Mouse (Mus musculus): ENCODE measurements around the gene Gm8220. TPM values are rescaled to one million over a fixed set of nuclear protein-coding genes. Genes with fewer than 3 reads are reported as not detected.
"Not testable (repeated sequence)": the region's sequence is repeated elsewhere in the genome, so short reads cannot be mapped to it uniquely, and the experiment has no call there.

Gm8220 gene
- total RNA-seq (2021) = not detected
- long read RNA-seq, experiment 1 = 0 reads
- long read RNA-seq, experiment 2 = 0 reads

DNA sequence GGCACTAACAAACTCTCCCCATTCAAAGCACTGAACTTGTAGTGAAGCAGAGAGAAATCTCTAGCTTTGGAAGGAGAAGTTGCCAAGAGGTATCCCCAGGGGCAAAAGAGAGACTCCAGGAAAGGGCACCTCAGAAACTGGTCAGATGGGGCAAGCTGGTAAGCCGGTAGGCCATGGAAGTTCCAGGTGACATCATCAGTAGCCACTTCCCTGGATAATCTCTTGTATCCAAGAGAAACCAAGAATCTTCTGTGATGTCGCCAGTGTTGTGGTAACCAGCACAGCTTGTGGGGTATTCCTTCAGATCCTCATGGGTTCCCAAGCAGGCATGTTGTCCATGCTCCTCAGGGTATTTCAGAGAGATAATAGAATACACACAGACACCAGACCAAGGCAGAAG, at the start of gene Gm8220:
Gene Gm8220, plus strand, starts transcription at position 301 of the 400 bp plus-strand sequence.
- DNase-seq (ENCODE audit: low spot score in 2 of 2) = not testable (repeated sequence)

DNA sequence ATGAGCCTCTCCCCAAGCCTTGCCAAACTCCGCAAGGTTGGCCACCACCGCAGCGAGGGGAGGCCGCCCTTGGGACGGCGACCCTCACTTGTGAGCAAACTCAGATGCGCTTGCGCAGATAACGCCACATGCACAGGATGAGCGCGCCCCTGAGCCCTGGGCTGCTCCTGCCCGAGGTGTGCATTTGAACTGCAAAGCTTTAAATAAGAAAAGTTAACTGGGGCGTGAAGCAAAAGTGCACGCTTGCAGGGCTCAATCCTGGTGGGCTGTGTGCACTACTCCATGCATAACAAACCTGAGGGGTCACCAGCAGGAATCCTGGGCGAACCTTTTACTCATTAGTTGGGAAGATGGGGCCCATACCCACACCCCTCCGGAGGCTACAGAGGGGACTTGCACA, 37.3 kb upstream of the Gm8220 start:
- no peak for DNase-seq (ENCODE audit: low spot score in 2 of 2)

DNA sequence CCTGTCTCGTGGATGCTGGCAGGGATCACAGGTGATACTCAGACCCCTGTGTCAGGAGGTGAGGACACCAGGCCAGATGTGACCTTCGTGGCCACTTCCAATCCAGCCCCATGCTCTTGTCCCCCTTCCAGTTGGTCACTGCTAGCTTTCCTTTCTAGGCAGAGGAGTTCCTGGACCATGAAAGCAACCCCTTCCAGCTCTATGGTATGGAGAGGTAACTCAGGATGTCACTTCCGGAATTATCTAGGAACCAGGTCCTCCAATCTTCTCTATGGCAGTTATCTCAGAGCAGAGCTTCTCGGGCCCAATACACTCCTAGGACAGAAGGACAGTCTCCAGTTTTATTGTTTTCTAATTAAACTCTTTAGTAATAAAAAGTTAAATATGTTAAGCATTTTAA, 26.7 kb downstream of the Gm8220 start:
- not testable (repeated sequence) for DNase-seq (ENCODE audit: low spot score in 2 of 2)

DNA sequence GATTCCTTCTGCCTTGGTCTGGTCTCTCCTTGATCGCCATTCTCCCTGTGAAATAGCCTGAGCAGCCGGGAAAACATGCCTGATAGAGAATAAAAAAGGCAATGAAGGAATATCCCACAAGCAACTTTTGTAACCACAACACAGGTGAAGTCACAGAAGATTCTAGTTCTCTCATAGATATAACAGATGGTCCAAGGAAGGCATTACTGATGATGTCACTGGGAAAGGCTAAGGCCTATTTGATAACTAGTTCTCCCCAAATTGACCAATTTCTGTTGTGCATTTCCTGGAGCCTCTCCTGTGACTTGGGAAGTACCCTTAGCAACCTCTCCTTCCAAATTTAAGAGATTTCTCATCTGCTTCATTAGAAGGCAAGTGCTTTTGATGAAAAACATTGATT, 53.1 kb downstream of the Gm8220 start, which contains the start of gene Gm5930:
Gene Gm5930, minus strand, starts transcription at position 101 of the 400 bp plus-strand sequence.
- not testable (repeated sequence) for DNase-seq (ENCODE audit: low spot score in 2 of 2)

Other genes with a start within 250 kb of the Gm8220 start
- not detected for gene Ear2, start 182.9 kb upstream of the Gm8220 start, total RNA-seq (2021)
- gene Gm3327, start 161.7 kb upstream of the Gm8220 start, total RNA-seq (2021) = not detected
- gene Gm8212, start 87.9 kb upstream of the Gm8220 start, total RNA-seq (2021) = not detected
- under 1 TPM in 1 of 2 experiments, not detected in 1; 0.73 TPM for gene 4930503E14Rik, start 72.3 kb upstream of the Gm8220 start, total RNA-seq (2021)
- not detected for gene Gm5930, start 53.0 kb downstream of the Gm8220 start, total RNA-seq (2021)
- not detected for gene Gm8229, start 79.8 kb downstream of the Gm8220 start, total RNA-seq (2021)
- gene Gm3371, start 125.1 kb downstream of the Gm8220 start, total RNA-seq (2021) = not detected
- gene Gm8232, start 148.1 kb downstream of the Gm8220 start, total RNA-seq (2021) = not detected
- gene BC061237, start 206.9 kb downstream of the Gm8220 start, total RNA-seq (2021) = not detected
- not detected for gene Gm17093, start 232.7 kb downstream of the Gm8220 start, total RNA-seq (2021)

Measured in left cerebral cortex, adult 18-20 months (tissue).